Mouse (Mus musculus) lung, adult 2 months (tissue): Measurements from ENCODE around the gene Tprgl.

Source experiments
- CTCF ChIP-seq: fragments of 200-500 bp; IDR thresholded peaks from 2 replicates; pipeline ENCODE4 v1.5.1; 2011; ENCODE audit warnings: mild to moderate bottlenecking, low read length, control low read depth; ENCODE audit not compliant: insufficient read depth
- POLR2A ChIP-seq: fragments of 200-500 bp; IDR thresholded peaks from 2 replicates; pipeline ENCODE4 v1.6.1; 2011; ENCODE audit warnings: low read depth, mild to moderate bottlenecking, control low read depth, low read length, borderline replicate concordance; ENCODE audit errors: extremely low read depth

DNA sequence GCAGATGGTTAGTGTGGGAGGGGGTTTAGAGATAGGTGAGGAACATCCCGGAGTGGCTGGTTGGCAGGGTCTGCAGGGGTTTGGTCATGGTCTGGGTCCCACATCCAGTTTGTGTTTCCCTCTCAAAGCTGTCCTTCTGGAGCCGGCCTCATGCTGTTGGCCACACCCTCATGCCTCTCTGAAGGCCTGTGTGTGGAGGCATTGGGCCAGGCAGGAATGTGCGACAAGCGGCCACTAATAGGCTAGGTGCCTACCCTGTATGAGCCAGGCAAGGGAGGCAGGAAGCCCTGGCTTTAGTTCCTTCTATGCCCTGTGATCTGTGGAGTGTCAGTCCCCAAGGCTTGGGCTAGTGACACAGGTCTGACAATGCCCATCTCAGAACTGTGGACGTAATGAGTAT, 24.5 kb upstream of the Tprgl start:
- no peak for TF ChIP-seq CTCF
- no peak; the same call in 1 of the 2 replicates for TF ChIP-seq POLR2A
